Comparison of ENCODE assay signal across 8 mouse cellular contexts in the genomic region with DNA sequence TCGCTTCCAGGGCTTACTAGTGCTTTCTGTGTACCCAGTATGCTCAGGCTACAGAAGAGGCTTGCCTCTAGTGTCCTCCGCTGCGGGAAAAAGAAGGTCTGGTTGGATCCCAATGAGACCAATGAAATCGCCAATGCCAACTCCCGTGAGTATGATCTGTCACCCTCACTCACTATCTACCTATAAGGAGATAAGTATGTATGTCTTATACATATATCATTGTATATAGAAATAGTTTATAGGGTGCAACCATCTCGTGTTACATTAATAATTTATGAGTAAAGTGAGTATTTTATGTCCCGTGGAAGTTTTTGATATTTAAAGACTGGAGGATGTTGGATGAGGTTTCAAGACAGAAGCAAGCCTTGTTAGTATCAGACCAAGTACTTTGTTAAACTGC. TPM values are rescaled to one million over a fixed set of nuclear protein-coding genes. Genes with fewer than 3 reads are reported as not detected.
DNase-seq lines count a peak whose midpoint lies in the region; ATAC-seq and TF ChIP-seq lines count a peak whose summit lies in the region.

No protein-coding gene starts in this region.

- no peaks in the 10 kb centered on the region for H3K27me3 ChIP-seq in embryonic facial prominence, embryonic 13.5 days
- H3K27me3 ChIP-seq in intestine, embryonic 15.5 days (replicated peaks) = no peaks in the 10 kb centered on the region
- no peaks in the 10 kb centered on the region for H3K27me3 ChIP-seq in neural tube, embryonic 12.5 days (replicated peaks)

- no peaks in the 10 kb centered on the region for H3K9me3 ChIP-seq in embryonic facial prominence, embryonic 13.5 days
- no peaks in the 10 kb centered on the region for H3K9me3 ChIP-seq in intestine, embryonic 15.5 days
- no peaks in the 10 kb centered on the region for H3K9me3 ChIP-seq in neural tube, embryonic 12.5 days

- peak overlapping the region; percentile 83 for H3K4me3 ChIP-seq in layer of hippocampus, adult 2 months
- H3K4me3 ChIP-seq in embryonic facial prominence, embryonic 13.5 days = peak overlapping the region; percentile 99
- H3K4me3 ChIP-seq in intestine, embryonic 15.5 days (replicated peaks) = peak overlapping the region; percentile 99
- peak overlapping the region; percentile 100 for H3K4me3 ChIP-seq in neural tube, embryonic 12.5 days

- TF ChIP-seq CTCF in layer of hippocampus, adult 2 months (conservative IDR thresholded peaks at IDR 0.05) = no peak

- no peak for ATAC-seq in embryonic facial prominence, embryonic 13.5 days (ENCODE audit: insufficient number of reproducible peaks, insufficient read depth, low FRiP score, low TSS enrichment, low read depth)
- no peak for ATAC-seq in intestine, embryonic 15.5 days
- no peak for ATAC-seq in neural tube, embryonic 12.5 days (ENCODE audit: low FRiP score, low read depth)
- no peak for ATAC-seq in inflammation-experienced regulatory T-cells, adult 6 months

- peak overlapping the region; percentile 99 for H3K27ac ChIP-seq in layer of hippocampus, adult 2 months
- no peak overlapping the region for H3K27ac ChIP-seq in embryonic facial prominence, embryonic 13.5 days
- H3K27ac ChIP-seq in intestine, embryonic 15.5 days = 0 out of 2 replicates have a peak overlapping the region, but pooled peaks have one; percentile 89
- H3K27ac ChIP-seq in neural tube, embryonic 12.5 days = no peak overlapping the region

- 15% methylated on average over 7 of the region's 7 CpGs for WGBS in embryonic facial prominence, embryonic 13.5 days
- whole genome bisulfite sequencing in intestine, embryonic 15.5 days = 21% methylated on average over 7 of the region's 7 CpGs
- WGBS in neural tube, embryonic 12.5 days = 20% methylated on average over 7 of the region's 7 CpGs

- H3K4me1 ChIP-seq in embryonic facial prominence, embryonic 13.5 days = peaks cover 24% of the 10 kb centered on the region
- peaks cover 15% of the 10 kb centered on the region for H3K4me1 ChIP-seq in intestine, embryonic 15.5 days (replicated peaks)
- H3K4me1 ChIP-seq in neural tube, embryonic 12.5 days = peaks cover 18% of the 10 kb centered on the region; the same call in 1 of the 2 replicates

- H3K4me2 ChIP-seq in embryonic facial prominence, embryonic 13.5 days = peak overlapping the region; percentile 92
- H3K4me2 ChIP-seq in intestine, embryonic 15.5 days (replicated peaks) = peak overlapping the region; percentile 73
- peak overlapping the region; percentile 75 for H3K4me2 ChIP-seq in neural tube, embryonic 12.5 days (replicated peaks)

- H3K36me3 ChIP-seq in embryonic facial prominence, embryonic 13.5 days = peaks cover 34% of the 10 kb centered on the region
- H3K36me3 ChIP-seq in intestine, embryonic 15.5 days = peaks cover 19% of the 10 kb centered on the region
- H3K36me3 ChIP-seq in neural tube, embryonic 12.5 days = peaks cover 33% of the 10 kb centered on the region

- H3K9ac ChIP-seq in embryonic facial prominence, embryonic 13.5 days = peak overlapping the region; percentile 100
- H3K9ac ChIP-seq in intestine, embryonic 15.5 days = peak overlapping the region; percentile 100
- peak overlapping the region; percentile 99 for H3K9ac ChIP-seq in neural tube, embryonic 12.5 days

- DNase-seq in layer of hippocampus, adult 2 months (ENCODE audit: low spot score in 2 of 2) = no peak
- DNase-seq in layer of hippocampus, adult 9-11 months = no peak
- DNase-seq in gastrocnemius, adult 8-10 months (ENCODE audit: low spot score in 2 of 2) = no peak
- DNase-seq in testis, postnatal 10 days (ENCODE audit: low spot score) = no peak

RNA-seq across cellular contexts. Expression of gene Rpl19, which starts 1.3 kb away (rescaled TPM):
- total RNA-seq in layer of hippocampus, adult 2 months (2021) = 100 to 1,000 TPM; 615 to 621 TPM
- polyA plus RNA-seq in embryonic facial prominence, embryonic 13.5 days (2015; fragmentation: Nextera tagmentation; extraction: Ambion mirVana) = 983 and 1,161 TPM in 2 replicates
- polyA plus RNA-seq in intestine, embryonic 15.5 days (2015; fragmentation: Nextera tagmentation; extraction: Ambion mirVana) = 1,063 and 1,131 TPM in 2 replicates
- 709 and 737 TPM in 2 replicates for polyA plus RNA-seq in neural tube, embryonic 12.5 days (2016; fragmentation: Nextera tagmentation; extraction: Ambion mirVana)
- total RNA-seq in gastrocnemius, adult 8-10 months (2022) = 100 to 1,000 TPM; 364 to 479 (median 402) TPM
- polyA plus RNA-seq in inflammation-experienced regulatory T-cells, adult 6 months (2017; shearing (Covaris generic)) = 1,000 to 10,000 TPM; 2,465 to 4,071 (median 3,234) TPM

RNA-seq across cellular contexts. Expression of gene Cacnb1, which starts 5.0 kb away (rescaled TPM):
- total RNA-seq in layer of hippocampus, adult 2 months (2021) = 100 to 1,000 TPM; 139 to 142 TPM
- 16.6 and 17.3 TPM in 2 replicates for polyA plus RNA-seq in embryonic facial prominence, embryonic 13.5 days (2015; fragmentation: Nextera tagmentation; extraction: Ambion mirVana)
- polyA plus RNA-seq in intestine, embryonic 15.5 days (2015; fragmentation: Nextera tagmentation; extraction: Ambion mirVana) = 6.5 and 7.5 TPM in 2 replicates
- polyA plus RNA-seq in neural tube, embryonic 12.5 days (2016; fragmentation: Nextera tagmentation; extraction: Ambion mirVana) = 38.2 and 40.9 TPM in 2 replicates
- 100 to 1,000 TPM; 172 to 203 (median 187) TPM for total RNA-seq in gastrocnemius, adult 8-10 months (2022)
- 1 to 10 TPM; 1.5 to 2.7 (median 2.4) TPM for polyA plus RNA-seq in inflammation-experienced regulatory T-cells, adult 6 months (2017; shearing (Covaris generic))

RNA-seq across cellular contexts. Expression of gene Stac2, which starts 25.5 kb away (rescaled TPM):
- total RNA-seq in layer of hippocampus, adult 2 months (2021) = 10 to 100 TPM; 50.2 to 50.8 TPM
- 0.30 and 0.65 TPM in 2 replicates for polyA plus RNA-seq in embryonic facial prominence, embryonic 13.5 days (2015; fragmentation: Nextera tagmentation; extraction: Ambion mirVana)
- 0.16 and 0.29 TPM in 2 replicates for polyA plus RNA-seq in intestine, embryonic 15.5 days (2015; fragmentation: Nextera tagmentation; extraction: Ambion mirVana)
- polyA plus RNA-seq in neural tube, embryonic 12.5 days (2016; fragmentation: Nextera tagmentation; extraction: Ambion mirVana) = 10.2 and 11.2 TPM in 2 replicates
- under 1 TPM in 2 of 4 experiments, not detected in 2; 0.11 to 0.70 TPM for total RNA-seq in gastrocnemius, adult 8-10 months (2022)
- under 1 TPM in 1 of 3 experiments, not detected in 2; 0.23 TPM for polyA plus RNA-seq in inflammation-experienced regulatory T-cells, adult 6 months (2017; shearing (Covaris generic))

RNA-seq across cellular contexts. Expression of gene Arl5c, which starts 31.8 kb away (rescaled TPM):
- 1 to 10 TPM; 1.4 to 1.7 TPM for total RNA-seq in layer of hippocampus, adult 2 months (2021)
- polyA plus RNA-seq in embryonic facial prominence, embryonic 13.5 days (2015; fragmentation: Nextera tagmentation; extraction: Ambion mirVana) = 9.6 and 14.7 TPM in 2 replicates
- 7.6 and 11.8 TPM in 2 replicates for polyA plus RNA-seq in intestine, embryonic 15.5 days (2015; fragmentation: Nextera tagmentation; extraction: Ambion mirVana)
- 6.8 and 8.6 TPM in 2 replicates for polyA plus RNA-seq in neural tube, embryonic 12.5 days (2016; fragmentation: Nextera tagmentation; extraction: Ambion mirVana)
- total RNA-seq in gastrocnemius, adult 8-10 months (2022) = under 1 TPM in 2 of 4 experiments, not detected in 2; 0.18 to 0.19 TPM
- 10 to 100 TPM; 43.8 to 60.5 (median 53.2) TPM for polyA plus RNA-seq in inflammation-experienced regulatory T-cells, adult 6 months (2017; shearing (Covaris generic))

RNA-seq across cellular contexts. Expression of gene Plxdc1, which starts 41.5 kb away (rescaled TPM):
- 10 to 100 TPM in 1 of 2 experiments, 1 to 10 TPM in 1; 9.0 to 10.3 TPM for total RNA-seq in layer of hippocampus, adult 2 months (2021)
- 0.18 and 0.34 TPM in 2 replicates for polyA plus RNA-seq in embryonic facial prominence, embryonic 13.5 days (2015; fragmentation: Nextera tagmentation; extraction: Ambion mirVana)
- 0.47 and 0.49 TPM in 2 replicates for polyA plus RNA-seq in intestine, embryonic 15.5 days (2015; fragmentation: Nextera tagmentation; extraction: Ambion mirVana)
- 0.24 and 0.68 TPM in 2 replicates for polyA plus RNA-seq in neural tube, embryonic 12.5 days (2016; fragmentation: Nextera tagmentation; extraction: Ambion mirVana)
- total RNA-seq in gastrocnemius, adult 8-10 months (2022) = 1 to 10 TPM; 1.3 to 3.4 (median 1.9) TPM
- polyA plus RNA-seq in inflammation-experienced regulatory T-cells, adult 6 months (2017; shearing (Covaris generic)) = 1 to 10 TPM; 1.1 to 8.5 (median 2.2) TPM

Comparison
In these comparisons a context has a peak if more than half of its experiments do, and no peak if none do; other contexts are left out.
1. H3K27ac ChIP-seq: peak in layer of hippocampus, adult 2 months (single experiment) and intestine, embryonic 15.5 days (single experiment); none in embryonic facial prominence, embryonic 13.5 days (single experiment) and neural tube, embryonic 12.5 days (single experiment).
2. Peak in every context shown above with its lines, with median percentiles within 50 percentile points of each other: H3K4me3 ChIP-seq, H3K4me2 ChIP-seq and H3K9ac ChIP-seq.